Mouse (Mus musculus): ENCODE measurements at regions not wholly inside any gene's neighbourhood (a gene's known extent, or its start where the extent isn't known, plus 50 kb on each side); places are given as distances from the start of the nearest gene placed in this dataset.

- H3K9me3 ChIP-seq (replicated peaks): no peaks in the 10 kb centered on the region
- H3K4me1 ChIP-seq: no peaks in the 10 kb centered on the region; the same call in 1 of the 2 replicates
- no peak overlapping the region for H3K9ac ChIP-seq
- H3K4me2 ChIP-seq (replicated peaks): no peak overlapping the region
- H3K27ac ChIP-seq (replicated peaks): no peak overlapping the region
- no peak for ATAC-seq (ENCODE audit: insufficient number of reproducible peaks, low FRiP score, low TSS enrichment, low read depth)
- 37% methylated on average over 11 of the region's 11 CpGs for WGBS
- no peaks in the 10 kb centered on the region for H3K27me3 ChIP-seq
- no peaks in the 10 kb centered on the region for H3K36me3 ChIP-seq
- no peak overlapping the region for H3K4me3 ChIP-seq (replicated peaks)
These were observed 107.0 kb upstream of the Arhgap24 start for GRCm38 (mm10) chr5:102373972-102374755.

GRCm38 (mm10) chr5:102375339-102375738 lies 105.9 kb upstream of the Arhgap24 start:
- H3K9ac ChIP-seq: no peak overlapping the region

GRCm38 (mm10) chr5:102393941-102394340 lies 87.2 kb upstream of the Arhgap24 start:
- Histone ChIP-seq H3K9ac (no peak overlapping the region), H3K36me3 (no peaks in the 10 kb centered on the region), H3K4me2 (replicated peaks) (no peak overlapping the region), H3K4me3 (replicated peaks) (no peak overlapping the region), H3K27me3 (no peaks in the 10 kb centered on the region), H3K27ac (replicated peaks) (no peak overlapping the region), H3K4me1 (no peaks in the 10 kb centered on the region), H3K9me3 (replicated peaks) (no peaks in the 10 kb centered on the region)
- ATAC-seq (ENCODE audit: insufficient number of reproducible peaks, low FRiP score, low TSS enrichment, low read depth): no peak
- 76% methylated on average over 3 of the region's 3 CpGs for WGBS

More at GRCm38 (mm10) chr5:102375339-102375738, 105.9 kb upstream of the Arhgap24 start:
- ATAC-seq (ENCODE audit: insufficient number of reproducible peaks, low FRiP score, low TSS enrichment, low read depth): no peak
- H3K27ac ChIP-seq (replicated peaks): no peak overlapping the region
- no peak overlapping the region for H3K4me3 ChIP-seq (replicated peaks)
- no peaks in the 10 kb centered on the region for H3K27me3 ChIP-seq
- H3K4me2 ChIP-seq (replicated peaks): no peak overlapping the region
- 76% methylated on average over 2 of the region's 2 CpGs for WGBS
- no peaks in the 10 kb centered on the region for H3K36me3 ChIP-seq
- no peaks in the 10 kb centered on the region; the same call in 1 of the 2 replicates for H3K4me1 ChIP-seq
- H3K9me3 ChIP-seq (replicated peaks): no peaks in the 10 kb centered on the region

- Histone ChIP-seq H3K27ac (replicated peaks) (no peak overlapping the region), H3K27me3 (no peaks in the 10 kb centered on the region), H3K4me2 (replicated peaks) (no peak overlapping the region), H3K9ac (no peak overlapping the region), H3K4me1 (no peaks in the 10 kb centered on the region), H3K4me3 (replicated peaks) (no peak overlapping the region), H3K9me3 (replicated peaks) (no peaks in the 10 kb centered on the region), H3K36me3 (no peaks in the 10 kb centered on the region)
- ATAC-seq (ENCODE audit: insufficient number of reproducible peaks, low FRiP score, low TSS enrichment, low read depth): no peak
- WGBS: 31% methylated on average over 11 of the region's 11 CpGs
These were observed 85.5 kb upstream of the Arhgap24 start for GRCm38 (mm10) chr5:102395608-102396146.

- H3K27me3 ChIP-seq: no peaks in the 10 kb centered on the region
These were observed 82.2 kb upstream of the Arhgap24 start for GRCm38 (mm10) chr5:102399006-102399405.

GRCm38 (mm10) chr5:102417642-102418041 lies 63.5 kb upstream of the Arhgap24 start:
- Histone ChIP-seq H3K4me1 (peaks cover 6% of the 10 kb centered on the region; the same call in 1 of the 2 replicates), H3K36me3 (no peaks in the 10 kb centered on the region), H3K9me3 (replicated peaks) (no peaks in the 10 kb centered on the region), H3K9ac (no peak overlapping the region), H3K4me2 (replicated peaks) (no peak overlapping the region), H3K4me3 (replicated peaks) (no peak overlapping the region), H3K27ac (replicated peaks) (no peak overlapping the region), H3K27me3 (no peaks in the 10 kb centered on the region)
- ATAC-seq (ENCODE audit: insufficient number of reproducible peaks, low FRiP score, low TSS enrichment, low read depth): no peak
- 58% methylated on average over 5 of the region's 5 CpGs for WGBS

More at GRCm38 (mm10) chr5:102399006-102399405, 82.2 kb upstream of the Arhgap24 start:
- H3K9me3 ChIP-seq (replicated peaks): no peaks in the 10 kb centered on the region
- H3K27ac ChIP-seq (replicated peaks): no peak overlapping the region
- no peak overlapping the region for H3K9ac ChIP-seq
- ATAC-seq (ENCODE audit: insufficient number of reproducible peaks, low FRiP score, low TSS enrichment, low read depth): no peak
- WGBS: 71% methylated on average over 4 of the region's 4 CpGs
- H3K4me1 ChIP-seq: no peaks in the 10 kb centered on the region
- no peak overlapping the region for H3K4me3 ChIP-seq (replicated peaks)
- H3K36me3 ChIP-seq: no peaks in the 10 kb centered on the region
- no peak overlapping the region for H3K4me2 ChIP-seq (replicated peaks)

GRCm38 (mm10) chr5:102419089-102419488 lies 62.1 kb upstream of the Arhgap24 start:
- no peaks in the 10 kb centered on the region for H3K27me3 ChIP-seq
- no peak overlapping the region for H3K27ac ChIP-seq (replicated peaks)
- peaks cover 6% of the 10 kb centered on the region; the same call in 1 of the 2 replicates for H3K4me1 ChIP-seq
- no peak overlapping the region for H3K4me3 ChIP-seq (replicated peaks)
- H3K9me3 ChIP-seq (replicated peaks): no peaks in the 10 kb centered on the region
- 20% methylated on average over 1 of the region's 1 CpGs for WGBS
- no peak for ATAC-seq (ENCODE audit: insufficient number of reproducible peaks, low FRiP score, low TSS enrichment, low read depth)
- no peak overlapping the region for H3K4me2 ChIP-seq (replicated peaks)
- no peaks in the 10 kb centered on the region for H3K36me3 ChIP-seq
- H3K9ac ChIP-seq: no peak overlapping the region

GRCm38 (mm10) chr5:102424636-102425242 lies 56.5 kb upstream of the Arhgap24 start:
- no peak overlapping the region for H3K4me2 ChIP-seq (replicated peaks)

GRCm38 (mm10) chr5:102428310-102428709 lies 52.9 kb upstream of the Arhgap24 start:
- Histone ChIP-seq H3K4me2 (replicated peaks) (no peak overlapping the region), H3K4me3 (replicated peaks) (no peak overlapping the region), H3K27ac (replicated peaks) (no peak overlapping the region), H3K9ac (no peak overlapping the region), H3K36me3 (no peaks in the 10 kb centered on the region), H3K9me3 (replicated peaks) (no peaks in the 10 kb centered on the region), H3K4me1 (no peaks in the 10 kb centered on the region), H3K27me3 (no peaks in the 10 kb centered on the region)
- WGBS: 71% methylated on average over 3 of the region's 3 CpGs
- ATAC-seq (ENCODE audit: insufficient number of reproducible peaks, low FRiP score, low TSS enrichment, low read depth): no peak

More at GRCm38 (mm10) chr5:102424636-102425242, 56.5 kb upstream of the Arhgap24 start:
- Histone ChIP-seq H3K9me3 (replicated peaks) (no peaks in the 10 kb centered on the region), H3K9ac (no peak overlapping the region), H3K4me3 (replicated peaks) (no peak overlapping the region), H3K36me3 (no peaks in the 10 kb centered on the region), H3K4me1 (no peaks in the 10 kb centered on the region), H3K27ac (replicated peaks) (no peak overlapping the region), H3K27me3 (no peaks in the 10 kb centered on the region)
- ATAC-seq (ENCODE audit: insufficient number of reproducible peaks, low FRiP score, low TSS enrichment, low read depth): no peak
- WGBS: 87% methylated on average over 16 of the region's 16 CpGs

Measured in embryonic facial prominence, embryonic 15.5 days (tissue).